Mouse (Mus musculus): Measurements from ENCODE around the gene Vezt.

DNA sequence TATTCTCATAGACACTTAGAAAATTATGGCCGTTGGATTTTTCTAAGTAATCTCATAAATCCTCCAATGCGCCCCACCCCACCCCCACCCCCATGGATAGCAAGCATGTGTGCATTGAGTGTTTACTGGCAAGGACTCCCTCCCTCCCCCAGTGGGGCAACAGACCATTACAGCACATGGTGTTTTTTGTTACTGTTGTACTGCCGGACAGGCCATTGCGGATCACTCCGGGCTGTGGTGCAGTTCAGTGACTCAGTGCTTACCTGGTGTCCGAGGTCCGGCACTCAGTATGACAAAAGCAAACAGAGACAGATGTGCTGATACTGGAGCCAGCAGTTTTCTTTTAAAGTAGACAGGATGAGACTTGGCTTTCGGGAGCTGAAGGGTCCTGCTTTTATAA lies 13.5 kb upstream of the Vezt start:
- TF ChIP-seq POLR2A (IDR thresholded peaks at IDR 0.05; ENCODE audit: control insufficient read depth in 1 of 2, insufficient read depth in 1 of 2, low read depth in 1 of 2, low read length in 2 of 2, poor library complexity in 1 of 2) (no peak), ZMIZ1 (IDR thresholded peaks at IDR 0.05; ENCODE audit: low read depth, low read length) (no peak), ETS1 (IDR thresholded peaks at IDR 0.05; ENCODE audit: low read depth, low read length) (no peak), E2F4 (IDR thresholded peaks at IDR 0.05; ENCODE audit: borderline replicate concordance, low read depth, low read length) (no peak), POLR2AphosphoS2 (IDR thresholded peaks at IDR 0.05; ENCODE audit: low read length) (no peak), CTCF (IDR thresholded peaks at IDR 0.05 in 2 of 3, conservative IDR thresholded peaks at IDR 0.05 in 1 of 3; ENCODE audit: control insufficient read depth in 1 of 3, insufficient read depth in 1 of 3, low read depth in 2 of 3, low read length in 3 of 3, poor library complexity in 1 of 3, severe bottlenecking in 1 of 3) (no peak), MAX (IDR thresholded peaks at IDR 0.05; ENCODE audit: low read length) (no peak), EP300 (IDR thresholded peaks at IDR 0.05; ENCODE audit: low read depth in 1 of 2, low read length in 2 of 2) (no peak), UBTF (IDR thresholded peaks at IDR 0.05; ENCODE audit: borderline replicate concordance, insufficient read depth, low read depth, low read length) (no peak), ZKSCAN1 (IDR thresholded peaks at IDR 0.05; ENCODE audit: low read depth, low read length) (no peak), SMC3 (IDR thresholded peaks at IDR 0.05; ENCODE audit: low read depth, low read length) (no peak), ZC3H11A (IDR thresholded peaks at IDR 0.05; ENCODE audit: low read depth, low read length) (no peak), HCFC1 (IDR thresholded peaks at IDR 0.05; ENCODE audit: low read depth, low read length) (no peak), TCF12 (IDR thresholded peaks at IDR 0.05; ENCODE audit: low read depth, low read length) (no peak)
